Mouse (Mus musculus) small intestine, adult 2 months (tissue): ENCODE measurements around the gene Hdgfl2.

Source experiments
- CTCF ChIP-seq: fragments of 200-500 bp; IDR thresholded peaks from 2 replicates; pipeline ENCODE4 v1.5.1; 2012; ENCODE audit warnings: low read depth, mild to moderate bottlenecking, control low read depth, inconsistent platforms, low read length, moderate library complexity, mixed read lengths; ENCODE audit not compliant: insufficient replicate concordance, insufficient read length; ENCODE audit errors: extremely low read depth
- POLR2A ChIP-seq: fragments of 200-500 bp; IDR thresholded peaks from 2 replicates; pipeline ENCODE4 v1.6.1; 2012; ENCODE audit warnings: low read depth, mild to moderate bottlenecking, control low read depth, inconsistent platforms, low read length, moderate library complexity

- TF ChIP-seq CTCF = no peak
- no peak for TF ChIP-seq POLR2A
These were observed 40.1 kb upstream of the Hdgfl2 start for GRCm38 (mm10) chr17:56039345-56039744.
